Mouse (Mus musculus) liver, embryonic 16.5 days (tissue): ENCODE data around the gene Abtb1. TPM values are rescaled to one million over a fixed set of nuclear protein-coding genes. Genes with fewer than 3 reads are reported as not detected.

ENCODE experiments used
- ATAC-seq: fragments of 200-750 bp; cut with Nextera tagmentation; 2 replicates; pipeline ENCODE4 v1.8.0; 2017; ENCODE audit warnings: low read depth, mild to moderate bottlenecking, moderate number of reproducible peaks, moderate library complexity
- H3K27ac ChIP-seq: fragments of 300-500 bp; sonication (generic); 2 replicates; pipeline ENCODE4 v1.5.1; 2014; ENCODE audit warnings: mild to moderate bottlenecking, low read length
- H3K27me3 ChIP-seq: fragments of 300-500 bp; sonication (generic); 2 replicates; pipeline ENCODE4 v1.6.1; 2014; ENCODE audit warnings: low read depth, low read length, mixed read lengths; ENCODE audit not compliant: control insufficient read depth, insufficient read depth
- H3K36me3 ChIP-seq: fragments of 300-500 bp; sonication (generic); 2 replicates; pipeline ENCODE4 v1.6.1; 2014; ENCODE audit warnings: mild to moderate bottlenecking; ENCODE audit not compliant: control insufficient read depth, insufficient read depth
- H3K4me1 ChIP-seq: fragments of 300-500 bp; sonication (generic); 2 replicates; pipeline ENCODE4 v1.6.1; 2014; ENCODE audit warnings: low read depth, low read length, mixed read lengths; ENCODE audit not compliant: control insufficient read depth
- H3K4me2 ChIP-seq: fragments of 300-500 bp; sonication (generic); 2 replicates; pipeline ENCODE4 v1.6.1; 2014; ENCODE audit warnings: low read depth, low read length, mixed read lengths
- H3K4me3 ChIP-seq: fragments of 300-500 bp; sonication (generic); 2 replicates; pipeline ENCODE4 v1.5.1; 2014; ENCODE audit warnings: low read depth, mild to moderate bottlenecking, low read length
- H3K9ac ChIP-seq: fragments of 300-500 bp; sonication (generic); 2 replicates; pipeline ENCODE4 v1.6.1; 2014; ENCODE audit warnings: low read depth, low read length
- H3K9me3 ChIP-seq: fragments of 300-500 bp; sonication (generic); replicated peaks from 2 replicates; pipeline ENCODE4 v1.6.1; 2016; ENCODE audit warnings: low read length; ENCODE audit not compliant: control insufficient read depth
- WGBS: fragments of 180-500 bp; shearing (Covaris S2); extraction: QIAGEN DNeasy Blood & Tissue Kit; methylation state at CpG from one replicate; pipeline ENCODE4 v1.1.7; 2014; ENCODE audit not compliant: insufficient replicate concordance; 5-methylcytosine and 5-hydroxymethylcytosine counted together
- polyA plus RNA-seq: library from polyadenylated mRNA; unstranded; fragments of >200 nt; fragmentation: Nextera tagmentation; extraction: Ambion mirVana; gene quantifications from 2 replicates; pipeline ENCODE4 v1.2.1, GENCODE M21; 2015

Gene Abtb1
- polyA plus RNA-seq, 1 experiment from 2014 or later: 65.2 TPM

- peak; percentile 20; the same call in 1 of the 2 replicates for ATAC-seq
- 26% methylated on average over 3 of the region's 3 CpGs for WGBS
- H3K27ac ChIP-seq: no peak overlapping the region; the same call in 1 of the 2 replicates
These were observed 20.9 kb downstream of the Abtb1 start for GRCm38 (mm10) chr6:88820853-88821252.

GRCm38 (mm10) chr6:88816913-88817312, 24.9 kb downstream of the Abtb1 start:
- ATAC-seq: no peak
- peaks cover 2% of the 10 kb centered on the region; the same call in 1 of the 2 replicates for H3K4me1 ChIP-seq
- 80% methylated on average over 3 of the region's 3 CpGs for WGBS
- no peak overlapping the region for H3K27ac ChIP-seq
- peaks cover 7% of the 10 kb centered on the region for H3K36me3 ChIP-seq
- H3K27me3 ChIP-seq: no peaks in the 10 kb centered on the region
- no peak overlapping the region for H3K9ac ChIP-seq
- H3K4me3 ChIP-seq: no peak overlapping the region
- no peak overlapping the region for H3K4me2 ChIP-seq
- H3K9me3 ChIP-seq: no peaks in the 10 kb centered on the region

More at GRCm38 (mm10) chr6:88820853-88821252, 20.9 kb downstream of the Abtb1 start:
- Histone ChIP-seq H3K4me2 (no peak overlapping the region), H3K36me3 (peaks cover 15% of the 10 kb centered on the region), H3K4me1 (no peaks in the 10 kb centered on the region; the same call in 1 of the 2 replicates), H3K9ac (no peak overlapping the region), H3K27me3 (no peaks in the 10 kb centered on the region), H3K9me3 (no peaks in the 10 kb centered on the region), H3K4me3 (no peak overlapping the region)

- ATAC-seq: no peak
- Histone ChIP-seq H3K4me3 (no peak overlapping the region), H3K36me3 (peaks cover 14% of the 10 kb centered on the region), H3K27me3 (no peaks in the 10 kb centered on the region), H3K27ac (no peak overlapping the region), H3K9ac (no peak overlapping the region), H3K4me2 (no peak overlapping the region), H3K9me3 (no peaks in the 10 kb centered on the region), H3K4me1 (peaks cover 4% of the 10 kb centered on the region; the same call in 1 of the 2 replicates)
- WGBS: 89% methylated on average over 3 of the region's 3 CpGs
These were observed 26.3 kb downstream of the Abtb1 start for GRCm38 (mm10) chr6:88815489-88815888.

GRCm38 (mm10) chr6:88815036-88815435, 26.7 kb downstream of the Abtb1 start:
- no peak overlapping the region for H3K4me2 ChIP-seq
- peaks cover 4% of the 10 kb centered on the region; the same call in 1 of the 2 replicates for H3K4me1 ChIP-seq
- 81% methylated on average over 3 of the region's 3 CpGs for WGBS
- no peak overlapping the region for H3K9ac ChIP-seq
- H3K36me3 ChIP-seq: peaks cover 17% of the 10 kb centered on the region
- H3K4me3 ChIP-seq: no peak overlapping the region
- H3K27me3 ChIP-seq: no peaks in the 10 kb centered on the region
- H3K27ac ChIP-seq: no peak overlapping the region
- ATAC-seq: no peak
- H3K9me3 ChIP-seq: no peaks in the 10 kb centered on the region

DNA sequence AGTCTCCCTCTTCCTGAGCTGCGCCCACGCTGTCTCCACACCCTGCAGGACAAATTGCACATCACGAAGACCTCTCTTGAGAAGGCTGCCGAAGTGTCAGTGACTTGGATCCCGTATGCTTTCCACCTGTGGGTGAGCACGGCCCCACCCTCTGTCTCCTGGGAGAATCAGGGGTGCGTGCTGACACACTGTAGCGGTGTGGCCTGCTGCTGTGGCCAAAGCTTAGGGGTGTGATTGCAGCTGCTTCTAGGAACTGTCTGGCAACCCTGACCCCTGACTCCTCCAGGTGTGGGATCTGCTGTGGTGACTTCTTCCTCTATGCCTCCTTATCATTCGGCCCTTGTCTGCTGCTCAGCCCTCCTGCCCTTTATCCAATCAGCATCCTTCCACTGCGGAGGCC, 28.0 kb downstream of the Abtb1 start:
- no peak for ATAC-seq
- Histone ChIP-seq H3K36me3 (peaks cover 25% of the 10 kb centered on the region), H3K27me3 (no peaks in the 10 kb centered on the region), H3K27ac (no peak overlapping the region), H3K4me1 (peaks cover 4% of the 10 kb centered on the region), H3K4me3 (no peak overlapping the region), H3K9ac (no peak overlapping the region), H3K9me3 (no peaks in the 10 kb centered on the region), H3K4me2 (no peak overlapping the region)
- WGBS: 82% methylated on average over 10 of the region's 10 CpGs

GRCm38 (mm10) chr6:88812886-88813285, 28.9 kb downstream of the Abtb1 start:
- Histone ChIP-seq H3K9ac (no peak overlapping the region), H3K9me3 (no peaks in the 10 kb centered on the region), H3K27me3 (no peaks in the 10 kb centered on the region), H3K4me2 (no peak overlapping the region), H3K27ac (no peak overlapping the region), H3K4me3 (no peak overlapping the region), H3K36me3 (peaks cover 24% of the 10 kb centered on the region), H3K4me1 (peaks cover 4% of the 10 kb centered on the region)
- no peak for ATAC-seq
- WGBS: 58% methylated on average over 3 of the region's 3 CpGs

DNA sequence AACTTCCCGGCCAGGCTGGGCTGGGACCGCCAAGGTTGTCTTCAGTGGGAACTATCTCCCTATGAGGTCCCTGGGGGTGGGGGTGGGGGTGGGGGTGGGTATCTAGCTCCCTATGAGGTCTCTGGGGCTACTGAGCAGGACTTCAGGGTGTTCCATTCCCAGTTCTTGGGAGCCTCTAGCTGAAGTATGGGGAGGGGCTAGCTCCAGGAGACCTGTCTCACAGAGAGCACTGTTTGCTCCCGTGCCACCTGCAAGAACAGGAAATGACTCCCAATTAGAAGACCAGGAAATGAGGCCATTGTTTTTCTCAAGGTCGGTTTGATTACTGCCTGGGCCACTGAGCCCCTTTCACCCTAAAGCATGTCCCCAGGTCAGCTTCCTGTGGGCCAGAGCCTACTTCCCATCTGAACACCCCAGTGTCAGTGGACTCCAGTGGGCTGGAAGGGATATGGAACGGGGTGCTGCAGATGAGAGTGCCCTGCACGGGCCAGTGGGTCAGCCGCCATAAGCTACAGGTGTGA, 29.8 kb downstream of the Abtb1 start:
- Histone ChIP-seq H3K27ac (0 out of 2 replicates have a peak overlapping the region, but pooled peaks have one; percentile 27), H3K4me1 (peaks cover 4% of the 10 kb centered on the region), H3K4me2 (no peak overlapping the region), H3K27me3 (no peaks in the 10 kb centered on the region), H3K9ac (no peak overlapping the region), H3K9me3 (no peaks in the 10 kb centered on the region), H3K36me3 (peaks cover 24% of the 10 kb centered on the region), H3K4me3 (no peak overlapping the region)
- ATAC-seq: no peak
- 35% methylated on average over 7 of the region's 7 CpGs for WGBS

DNA sequence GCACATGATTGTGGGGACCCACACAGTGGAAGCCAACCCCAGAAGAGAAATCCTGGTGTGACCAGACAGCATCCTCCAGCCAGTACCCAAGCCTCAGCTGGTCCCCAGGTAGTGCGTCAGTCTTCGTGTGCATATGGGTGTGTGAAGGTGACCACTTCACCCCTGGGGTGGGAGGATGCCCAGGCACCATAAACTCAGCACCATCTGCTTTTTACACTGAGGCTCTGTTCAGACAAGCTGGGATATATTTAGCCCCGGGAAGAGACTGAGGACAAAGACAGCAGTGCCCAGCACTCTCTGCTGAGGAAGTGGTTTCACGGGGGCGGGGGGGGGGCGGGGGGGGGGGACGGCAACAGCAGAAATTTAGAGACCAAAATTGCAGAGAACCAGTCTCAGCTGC, 30.4 kb downstream of the Abtb1 start:
- 12% methylated on average over 7 of the region's 7 CpGs for WGBS
- Histone ChIP-seq H3K9me3 (no peaks in the 10 kb centered on the region), H3K4me1 (peaks cover 4% of the 10 kb centered on the region), H3K27me3 (no peaks in the 10 kb centered on the region), H3K4me2 (no peak overlapping the region), H3K4me3 (no peak overlapping the region), H3K27ac (no peak overlapping the region), H3K36me3 (peaks cover 24% of the 10 kb centered on the region), H3K9ac (no peak overlapping the region)
- 0 out of 2 replicates have a peak, but pooled peaks have one; percentile 15 for ATAC-seq

GRCm38 (mm10) chr6:88810291-88810690, 31.5 kb downstream of the Abtb1 start:
- no peaks in the 10 kb centered on the region for H3K27me3 ChIP-seq
- no peaks in the 10 kb centered on the region for H3K9me3 ChIP-seq
- no peak overlapping the region for H3K4me2 ChIP-seq
- H3K36me3 ChIP-seq: peaks cover 24% of the 10 kb centered on the region
- ATAC-seq: no peak
- H3K9ac ChIP-seq: no peak overlapping the region
- H3K4me1 ChIP-seq: peaks cover 4% of the 10 kb centered on the region
- 79% methylated on average over 3 of the region's 3 CpGs for WGBS
- H3K4me3 ChIP-seq: no peak overlapping the region
- no peak overlapping the region for H3K27ac ChIP-seq
